Mouse (Mus musculus) liver, postnatal 0 days (tissue): ENCODE measurements around the gene Gemin4. TPM values are rescaled to one million over a fixed set of nuclear protein-coding genes. Genes with fewer than 3 reads are reported as not detected.

Experiments used
- ATAC-seq: fragments of 200-750 bp; cut with Nextera tagmentation; 2 replicates; pipeline ENCODE4 v1.8.0; 2017; ENCODE audit warnings: mild to moderate bottlenecking, moderate library complexity
- DNase-seq: peaks from one replicate; pipeline ENCODE4 v3.0.0-alpha.2; 2016
- H3K27ac ChIP-seq: fragments of 300-500 bp; sonication (generic); 2 replicates; pipeline ENCODE4 v1.5.1; 2014; ENCODE audit warnings: antibody characterized with exemption, moderate library complexity, mild to moderate bottlenecking, low read depth
- H3K27me3 ChIP-seq: fragments of 300-500 bp; sonication (generic); 2 replicates; pipeline ENCODE4 v1.6.1; 2014; ENCODE audit warnings: low read length, control low read depth, mixed read lengths; ENCODE audit not compliant: insufficient read depth
- H3K36me3 ChIP-seq: fragments of 300-500 bp; sonication (generic); replicated peaks from 2 replicates; pipeline ENCODE4 v1.6.1; 2014; ENCODE audit warnings: mild to moderate bottlenecking, control low read depth, low read length, moderate library complexity, mixed read lengths; ENCODE audit not compliant: insufficient read depth
- H3K4me1 ChIP-seq: fragments of 300-500 bp; sonication (generic); 2 replicates; pipeline ENCODE4 v1.6.1; 2014; ENCODE audit warnings: antibody characterized with exemption, mild to moderate bottlenecking, control low read depth; ENCODE audit not compliant: insufficient read depth
- H3K4me2 ChIP-seq: fragments of 300-500 bp; sonication (generic); 2 replicates; pipeline ENCODE4 v1.6.1; 2014; ENCODE audit warnings: low read depth, mild to moderate bottlenecking, low read length, moderate library complexity, mixed read lengths
- H3K4me3 ChIP-seq: fragments of 300-500 bp; sonication (generic); 2 replicates; pipeline ENCODE4 v1.5.1; 2014; ENCODE audit warnings: low read depth, low read length
- H3K9ac ChIP-seq: fragments of 300-500 bp; sonication (generic); replicated peaks from 2 replicates; pipeline ENCODE4 v1.6.1; 2014; ENCODE audit warnings: mild to moderate bottlenecking, moderate library complexity
- H3K9me3 ChIP-seq: fragments of 300-500 bp; sonication (generic); 2 replicates; pipeline ENCODE4 v1.6.1; 2016; ENCODE audit warnings: mild to moderate bottlenecking, control low read depth, low read length, mixed read lengths
- CTCF ChIP-seq: sonication (generic); IDR thresholded peaks from 2 replicates; pipeline ENCODE4 v1.5.1; 2016; ENCODE audit warnings: antibody characterized with exemption, low read depth
- EP300 ChIP-seq: IDR thresholded peaks from 2 replicates; pipeline ENCODE4 v1.6.1; 2016; ENCODE audit warnings: antibody characterized with exemption, low read depth, mild to moderate bottlenecking
- WGBS: fragments of 180-500 bp; shearing (Covaris S2); extraction: QIAGEN DNeasy Blood & Tissue Kit; methylation state at CpG from one replicate; pipeline ENCODE4 v1.1.7; 2014; ENCODE audit not compliant: insufficient replicate concordance; 5-methylcytosine and 5-hydroxymethylcytosine counted together
- polyA plus RNA-seq: library from polyadenylated mRNA; unstranded; fragments of >200 nt; fragmentation: Nextera tagmentation; extraction: Ambion mirVana; gene quantifications from 2 replicates; pipeline ENCODE4 v1.2.1, GENCODE M21; 2015

Gene Gemin4
- polyA plus RNA-seq, 1 experiment from 2014 or later = 9.5 TPM

DNA sequence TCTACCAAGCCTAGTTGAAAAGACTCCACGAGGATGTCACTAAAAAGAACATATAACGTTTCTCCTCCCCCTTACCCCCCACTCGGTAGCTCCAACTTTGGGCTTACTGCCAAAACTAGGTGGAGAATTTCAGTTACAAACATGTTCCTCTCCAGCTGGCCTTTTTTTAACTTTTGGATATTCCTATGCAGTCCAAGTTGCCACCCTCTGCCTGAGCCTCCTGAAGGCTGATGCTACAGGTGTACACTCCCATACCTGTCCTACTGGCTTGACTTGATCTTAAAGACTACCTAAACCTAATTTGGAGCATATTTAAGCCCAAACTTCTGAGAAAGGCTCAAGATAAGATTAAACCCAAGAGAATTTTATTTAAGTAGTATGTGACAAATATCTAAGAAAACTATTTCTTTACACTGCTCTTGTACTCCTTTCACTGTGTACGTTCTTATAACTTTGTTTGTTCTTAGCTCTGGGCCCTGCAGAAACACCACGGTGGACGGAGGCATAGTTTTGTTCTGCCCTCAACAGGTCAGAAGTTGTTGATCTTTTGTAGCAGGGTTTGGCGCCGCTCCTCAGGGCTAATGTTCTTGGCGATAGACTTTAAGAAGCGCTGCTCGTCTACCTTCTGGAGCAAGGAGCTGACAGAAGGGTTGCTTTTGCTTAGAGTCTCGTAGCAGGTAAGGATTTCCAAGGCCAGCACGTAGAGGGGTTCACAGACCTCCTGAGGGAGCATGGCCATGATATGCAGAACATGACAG lies 7.1 kb downstream of the Gemin4 start:
- Histone ChIP-seq H3K27ac (no peak overlapping the region), H3K27me3 (no peaks in the 10 kb centered on the region), H3K4me1 (peaks cover 3% of the 10 kb centered on the region; the same call in 1 of the 2 replicates), H3K4me3 (no peak overlapping the region), H3K4me2 (no peak overlapping the region), H3K9me3 (no peaks in the 10 kb centered on the region), H3K36me3 (peaks cover 17% of the 10 kb centered on the region; the same call in 1 of the 2 replicates), H3K9ac (no peak overlapping the region)
- no peak for TF ChIP-seq EP300
- no peak for TF ChIP-seq CTCF
- ATAC-seq (no peak), DNase-seq (no peak)
- WGBS = 80% methylated on average over 13 of the region's 13 CpGs

DNA sequence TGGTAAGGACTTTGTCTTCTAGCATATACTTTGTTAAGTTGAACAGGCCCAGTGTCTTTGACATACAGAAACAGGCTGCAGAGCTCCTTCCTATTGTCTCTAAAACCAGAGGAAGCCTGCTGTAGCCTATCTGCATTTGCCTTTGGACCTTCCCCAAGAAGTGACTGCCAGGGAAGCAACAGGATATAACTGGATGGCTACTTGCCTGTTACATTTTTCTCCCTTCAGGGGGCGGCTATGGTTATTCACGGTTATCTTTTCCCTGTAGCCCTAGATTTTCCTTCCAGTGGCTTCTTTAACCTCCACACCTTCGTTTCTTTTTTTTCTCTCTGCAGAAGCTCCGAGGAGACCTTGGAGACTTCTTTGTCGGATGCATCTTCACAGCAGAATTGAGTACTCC lies 10.7 kb downstream of the Gemin4 start:
- H3K36me3 ChIP-seq = peaks cover 6% of the 10 kb centered on the region; the same call in 1 of the 2 replicates
- no peak overlapping the region for H3K27ac ChIP-seq
- H3K4me3 ChIP-seq = no peak overlapping the region
- H3K27me3 ChIP-seq = peaks cover 7% of the 10 kb centered on the region
- no peaks in the 10 kb centered on the region for H3K9me3 ChIP-seq
- no peak overlapping the region for H3K4me2 ChIP-seq
- H3K4me1 ChIP-seq = peaks cover 8% of the 10 kb centered on the region
- no peak for TF ChIP-seq CTCF
- no peak for TF ChIP-seq EP300
- DNase-seq (no peak), ATAC-seq (no peak)
- WGBS = 84% methylated on average over 5 of the region's 5 CpGs
- H3K9ac ChIP-seq = no peak overlapping the region

GRCm38 (mm10) chr11:76201761-76202674 lies 15.4 kb downstream of the Gemin4 start:
- DNase-seq = peak; percentile 82
- peaks cover 14% of the 10 kb centered on the region for H3K27me3 ChIP-seq
- H3K4me2 ChIP-seq = peak overlapping the region; percentile 100
- no peaks in the 10 kb centered on the region for H3K9me3 ChIP-seq
- peak overlapping the region; percentile 71 for H3K9ac ChIP-seq
- WGBS = under 1% methylated on average over 58 of the region's 90 CpGs
- peak overlapping the region; percentile 77 for H3K4me3 ChIP-seq
- ATAC-seq = peak; percentile 99
- TF ChIP-seq EP300 (no peak), CTCF (no peak)
- H3K4me1 ChIP-seq = peaks cover 11% of the 10 kb centered on the region
- H3K36me3 ChIP-seq = no peaks in the 10 kb centered on the region
- no peak overlapping the region for H3K27ac ChIP-seq

- Histone ChIP-seq H3K36me3 (no peaks in the 10 kb centered on the region), H3K9ac (no peak overlapping the region), H3K9me3 (no peaks in the 10 kb centered on the region), H3K27me3 (peaks cover 7% of the 10 kb centered on the region; the same call in 1 of the 2 replicates), H3K4me3 (no peak overlapping the region), H3K4me1 (peaks cover 4% of the 10 kb centered on the region), H3K27ac (no peak overlapping the region), H3K4me2 (no peak overlapping the region)
- WGBS = 52% methylated on average over 8 of the region's 8 CpGs
- DNase-seq = no peak
- no peak for ATAC-seq
- no peak for TF ChIP-seq EP300
Observed at GRCm38 (mm10) chr11:76196977-76197469, 20.4 kb downstream of the Gemin4 start.

- Histone ChIP-seq H3K9ac (no peak overlapping the region), H3K4me1 (peaks cover under 1% of the 10 kb centered on the region; the same call in 1 of the 2 replicates), H3K27ac (no peak overlapping the region), H3K9me3 (no peaks in the 10 kb centered on the region), H3K4me3 (no peak overlapping the region), H3K4me2 (no peak overlapping the region), H3K27me3 (peaks cover 3% of the 10 kb centered on the region; the same call in 1 of the 2 replicates), H3K36me3 (no peaks in the 10 kb centered on the region)
- ATAC-seq (no peak), DNase-seq (no peak)
- 54% methylated on average over 8 of the region's 8 CpGs for WGBS
- TF ChIP-seq EP300 = no peak
- no peak for TF ChIP-seq CTCF
Observed at GRCm38 (mm10) chr11:76196275-76196976, 21.0 kb downstream of the Gemin4 start.
